Mouse (Mus musculus): ENCODE measurements at regions not wholly inside any gene's neighbourhood (a gene's known extent, or its start where the extent isn't known, plus 50 kb on each side); places are given as distances from the start of the nearest gene placed in this dataset.

- no peak overlapping the region for H3K9ac ChIP-seq (ENCODE audit: low read depth, low read length)
- H3K9me3 ChIP-seq (replicated peaks; ENCODE audit: control insufficient read depth, low read length, poor library complexity, severe bottlenecking), result no peaks in the 10 kb centered on the region
- no peak for ATAC-seq
These were observed 261.8 kb upstream of the Clnk start for GRCm38 (mm10) chr5:39138375-39138774.

GRCm38 (mm10) chr5:39128931-39129330 is 252.3 kb upstream of the Clnk start:
- Histone ChIP-seq H3K4me2 (ENCODE audit: low read length) (no peak overlapping the region), H3K9me3 (replicated peaks; ENCODE audit: control insufficient read depth, low read length, poor library complexity, severe bottlenecking) (no peaks in the 10 kb centered on the region), H3K4me3 (ENCODE audit: low read depth, low read length) (no peak overlapping the region), H3K36me3 (ENCODE audit: control insufficient read depth, insufficient read depth, low read length) (no peaks in the 10 kb centered on the region), H3K27ac (ENCODE audit: low read length) (no peak overlapping the region), H3K9ac (ENCODE audit: low read depth, low read length) (no peak overlapping the region), H3K4me1 (ENCODE audit: control insufficient read depth, insufficient read depth, low read length) (no peaks in the 10 kb centered on the region), H3K27me3 (ENCODE audit: control insufficient read depth, insufficient read depth, low read depth, low read length) (no peaks in the 10 kb centered on the region)
- ATAC-seq, result no peak

More at GRCm38 (mm10) chr5:39138375-39138774, 261.8 kb upstream of the Clnk start:
- no peak overlapping the region for H3K27ac ChIP-seq (ENCODE audit: low read length)
- H3K4me1 ChIP-seq (ENCODE audit: control insufficient read depth, insufficient read depth, low read length), result no peaks in the 10 kb centered on the region
- no peak overlapping the region for H3K4me2 ChIP-seq (ENCODE audit: low read length)
- H3K36me3 ChIP-seq (ENCODE audit: control insufficient read depth, insufficient read depth, low read length), result no peaks in the 10 kb centered on the region
- 83% methylated on average over 3 of the region's 3 CpGs for WGBS
- H3K27me3 ChIP-seq (ENCODE audit: control insufficient read depth, insufficient read depth, low read depth, low read length), result no peaks in the 10 kb centered on the region
- H3K4me3 ChIP-seq (ENCODE audit: low read depth, low read length), result no peak overlapping the region

DNA sequence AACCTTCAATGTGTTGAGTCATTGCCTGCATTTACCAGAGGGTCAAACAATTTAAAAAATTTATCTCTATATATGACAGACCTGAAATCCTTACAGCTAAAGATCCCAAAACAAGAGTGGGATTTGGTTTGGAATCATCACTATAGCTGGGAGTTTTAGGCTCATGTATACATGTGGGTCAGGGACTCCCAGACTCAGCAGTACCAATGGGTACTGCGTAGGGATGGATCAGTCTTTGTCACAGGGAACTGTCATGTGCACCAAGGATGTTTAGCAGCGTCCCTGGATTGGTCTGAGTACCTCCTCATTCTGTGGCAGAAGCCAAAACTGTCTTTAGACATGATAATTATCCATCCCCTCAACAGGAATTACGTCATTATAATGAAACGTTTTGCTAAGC is 250.2 kb upstream of the Clnk start:
- no peak for ATAC-seq
- Histone ChIP-seq H3K4me1 (ENCODE audit: control insufficient read depth, insufficient read depth, low read length) (no peaks in the 10 kb centered on the region), H3K9ac (ENCODE audit: low read depth, low read length) (no peak overlapping the region), H3K4me2 (ENCODE audit: low read length) (no peak overlapping the region), H3K9me3 (replicated peaks; ENCODE audit: control insufficient read depth, low read length, poor library complexity, severe bottlenecking) (no peaks in the 10 kb centered on the region), H3K4me3 (ENCODE audit: low read depth, low read length) (no peak overlapping the region), H3K27ac (ENCODE audit: low read length) (no peak overlapping the region), H3K27me3 (ENCODE audit: control insufficient read depth, insufficient read depth, low read depth, low read length) (no peaks in the 10 kb centered on the region), H3K36me3 (ENCODE audit: control insufficient read depth, insufficient read depth, low read length) (no peaks in the 10 kb centered on the region)
- WGBS, result 93% methylated on average over 4 of the region's 4 CpGs

DNA sequence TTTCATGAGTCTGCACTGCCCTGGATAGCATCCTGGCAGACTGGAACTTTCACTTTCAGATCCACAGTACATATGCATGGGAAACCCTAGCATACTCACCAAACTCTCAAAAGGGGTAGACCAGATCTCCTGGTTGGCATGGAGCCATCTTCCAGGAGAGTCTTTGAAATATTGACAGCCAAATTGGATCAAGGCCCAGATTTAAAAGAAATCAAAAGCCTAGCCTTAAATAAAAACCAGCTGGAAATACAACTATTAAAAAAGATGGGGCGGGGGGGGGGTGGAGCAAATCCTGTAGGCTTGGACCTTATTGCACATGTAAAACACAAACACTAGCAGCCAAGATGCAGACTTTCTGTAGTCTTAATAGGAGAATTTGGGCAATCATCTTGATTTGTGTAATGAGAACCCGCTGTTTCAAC is 249.7 kb upstream of the Clnk start:
- Histone ChIP-seq H3K4me2 (ENCODE audit: low read length) (no peak overlapping the region), H3K4me3 (ENCODE audit: low read depth, low read length) (no peak overlapping the region), H3K4me1 (ENCODE audit: control insufficient read depth, insufficient read depth, low read length) (no peaks in the 10 kb centered on the region), H3K36me3 (ENCODE audit: control insufficient read depth, insufficient read depth, low read length) (no peaks in the 10 kb centered on the region), H3K27ac (ENCODE audit: low read length) (no peak overlapping the region), H3K9ac (ENCODE audit: low read depth, low read length) (no peak overlapping the region), H3K9me3 (replicated peaks; ENCODE audit: control insufficient read depth, low read length, poor library complexity, severe bottlenecking) (no peaks in the 10 kb centered on the region), H3K27me3 (ENCODE audit: control insufficient read depth, insufficient read depth, low read depth, low read length) (no peaks in the 10 kb centered on the region)
- no peak for ATAC-seq
- WGBS, result 84% methylated on average over 2 of the region's 2 CpGs

GRCm38 (mm10) chr5:39110336-39110735 is 233.7 kb upstream of the Clnk start:
- Histone ChIP-seq H3K4me3 (ENCODE audit: low read depth, low read length) (no peak overlapping the region), H3K9me3 (replicated peaks; ENCODE audit: control insufficient read depth, low read length, poor library complexity, severe bottlenecking) (no peaks in the 10 kb centered on the region), H3K9ac (ENCODE audit: low read depth, low read length) (no peak overlapping the region), H3K4me2 (ENCODE audit: low read length) (no peak overlapping the region), H3K4me1 (ENCODE audit: control insufficient read depth, insufficient read depth, low read length) (no peaks in the 10 kb centered on the region), H3K27me3 (ENCODE audit: control insufficient read depth, insufficient read depth, low read depth, low read length) (no peaks in the 10 kb centered on the region), H3K36me3 (ENCODE audit: control insufficient read depth, insufficient read depth, low read length) (no peaks in the 10 kb centered on the region), H3K27ac (ENCODE audit: low read length) (no peak overlapping the region)
- no peak for ATAC-seq
- 89% methylated on average over 1 of the region's 1 CpGs for WGBS

DNA sequence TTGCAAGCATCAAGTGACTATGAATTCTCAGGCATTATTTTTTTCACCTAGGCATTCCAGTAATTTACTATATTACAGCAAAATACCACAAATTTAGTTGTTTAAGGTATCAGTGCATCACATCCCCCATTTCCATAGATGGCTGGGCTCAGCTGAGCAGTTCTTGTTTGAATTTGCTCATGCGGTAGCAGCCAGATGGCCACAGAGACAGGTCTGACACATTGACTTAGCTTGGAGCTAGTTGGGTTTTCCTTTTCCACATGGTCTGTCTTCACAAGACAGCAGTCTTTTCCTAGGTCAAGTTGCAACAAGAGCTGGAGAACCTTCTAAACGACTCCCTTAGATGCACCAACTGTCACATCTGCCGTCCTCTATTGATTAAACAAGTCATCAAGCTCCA is 232.9 kb upstream of the Clnk start:
- ATAC-seq, result no peak
- no peak overlapping the region for H3K4me2 ChIP-seq (ENCODE audit: low read length)
- no peak overlapping the region for H3K27ac ChIP-seq (ENCODE audit: low read length)
- H3K27me3 ChIP-seq (ENCODE audit: control insufficient read depth, insufficient read depth, low read depth, low read length), result no peaks in the 10 kb centered on the region
- no peak overlapping the region for H3K9ac ChIP-seq (ENCODE audit: low read depth, low read length)
- no peaks in the 10 kb centered on the region for H3K36me3 ChIP-seq (ENCODE audit: control insufficient read depth, insufficient read depth, low read length)
- H3K9me3 ChIP-seq (replicated peaks; ENCODE audit: control insufficient read depth, low read length, poor library complexity, severe bottlenecking), result no peaks in the 10 kb centered on the region
- no peaks in the 10 kb centered on the region for H3K4me1 ChIP-seq (ENCODE audit: control insufficient read depth, insufficient read depth, low read length)
- H3K4me3 ChIP-seq (ENCODE audit: low read depth, low read length), result no peak overlapping the region
- 85% methylated on average over 3 of the region's 3 CpGs for WGBS

- ATAC-seq, result no peak
- H3K4me3 ChIP-seq (ENCODE audit: low read depth, low read length), result no peak overlapping the region
- WGBS, result 41% methylated on average over 5 of the region's 5 CpGs
- H3K27ac ChIP-seq (ENCODE audit: low read length), result no peak overlapping the region
- no peaks in the 10 kb centered on the region for H3K36me3 ChIP-seq (ENCODE audit: control insufficient read depth, insufficient read depth, low read length)
- no peaks in the 10 kb centered on the region for H3K4me1 ChIP-seq (ENCODE audit: control insufficient read depth, insufficient read depth, low read length)
- no peak overlapping the region for H3K9ac ChIP-seq (ENCODE audit: low read depth, low read length)
- no peaks in the 10 kb centered on the region for H3K9me3 ChIP-seq (replicated peaks; ENCODE audit: control insufficient read depth, low read length, poor library complexity, severe bottlenecking)
- H3K27me3 ChIP-seq (ENCODE audit: control insufficient read depth, insufficient read depth, low read depth, low read length), result no peaks in the 10 kb centered on the region
- H3K4me2 ChIP-seq (ENCODE audit: low read length), result no peak overlapping the region
These were observed 222.5 kb upstream of the Clnk start for GRCm38 (mm10) chr5:39099113-39099512.

DNA sequence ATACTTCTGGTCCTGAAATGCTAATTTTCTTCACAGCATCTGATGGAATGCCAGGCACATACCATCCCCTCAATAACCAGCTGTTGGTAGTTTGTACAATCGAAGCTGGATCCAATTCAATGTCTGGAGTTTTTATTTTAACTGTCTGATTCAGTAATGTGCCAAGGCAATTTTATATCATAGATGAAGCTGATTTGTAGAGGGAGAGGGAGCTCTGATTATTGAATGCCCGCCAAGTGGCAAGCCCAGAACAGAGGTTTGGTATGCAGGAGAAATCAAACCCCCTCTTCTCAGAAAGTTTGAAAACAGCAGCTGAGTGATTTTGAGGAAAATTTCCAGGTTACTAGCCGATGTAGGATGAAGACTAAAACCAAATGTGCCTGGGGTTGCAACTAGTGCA is 218.3 kb upstream of the Clnk start:
- no peak overlapping the region for H3K4me3 ChIP-seq (ENCODE audit: low read depth, low read length)
- H3K4me2 ChIP-seq (ENCODE audit: low read length), result no peak overlapping the region
- H3K36me3 ChIP-seq (ENCODE audit: control insufficient read depth, insufficient read depth, low read length), result no peaks in the 10 kb centered on the region
- no peaks in the 10 kb centered on the region for H3K27me3 ChIP-seq (ENCODE audit: control insufficient read depth, insufficient read depth, low read depth, low read length)
- 87% methylated on average over 3 of the region's 3 CpGs for WGBS
- H3K4me1 ChIP-seq (ENCODE audit: control insufficient read depth, insufficient read depth, low read length), result no peaks in the 10 kb centered on the region
- H3K9ac ChIP-seq (ENCODE audit: low read depth, low read length), result no peak overlapping the region
- H3K9me3 ChIP-seq (replicated peaks; ENCODE audit: control insufficient read depth, low read length, poor library complexity, severe bottlenecking), result no peaks in the 10 kb centered on the region
- H3K27ac ChIP-seq (ENCODE audit: low read length), result no peak overlapping the region
- ATAC-seq, result no peak

- no peaks in the 10 kb centered on the region for H3K4me1 ChIP-seq (ENCODE audit: control insufficient read depth, insufficient read depth, low read length)
- 28% methylated on average over 11 of the region's 11 CpGs for WGBS
- H3K9ac ChIP-seq (ENCODE audit: low read depth, low read length), result no peak overlapping the region
- peak; percentile 73; the same call in 1 of the 2 replicates for ATAC-seq
- H3K27me3 ChIP-seq (ENCODE audit: control insufficient read depth, insufficient read depth, low read depth, low read length), result no peaks in the 10 kb centered on the region
- H3K4me2 ChIP-seq (ENCODE audit: low read length), result no peak overlapping the region
- H3K9me3 ChIP-seq (replicated peaks; ENCODE audit: control insufficient read depth, low read length, poor library complexity, severe bottlenecking), result 0 out of 2 replicates have a peak, but pooled peaks cover 2% of the 10 kb centered on the region
- H3K27ac ChIP-seq (ENCODE audit: low read length), result no peak overlapping the region
- H3K36me3 ChIP-seq (ENCODE audit: control insufficient read depth, insufficient read depth, low read length), result no peaks in the 10 kb centered on the region
- H3K4me3 ChIP-seq (ENCODE audit: low read depth, low read length), result no peak overlapping the region
These were observed 200.1 kb upstream of the Clnk start for GRCm38 (mm10) chr5:39076555-39077178.
